In the genomic region with DNA sequence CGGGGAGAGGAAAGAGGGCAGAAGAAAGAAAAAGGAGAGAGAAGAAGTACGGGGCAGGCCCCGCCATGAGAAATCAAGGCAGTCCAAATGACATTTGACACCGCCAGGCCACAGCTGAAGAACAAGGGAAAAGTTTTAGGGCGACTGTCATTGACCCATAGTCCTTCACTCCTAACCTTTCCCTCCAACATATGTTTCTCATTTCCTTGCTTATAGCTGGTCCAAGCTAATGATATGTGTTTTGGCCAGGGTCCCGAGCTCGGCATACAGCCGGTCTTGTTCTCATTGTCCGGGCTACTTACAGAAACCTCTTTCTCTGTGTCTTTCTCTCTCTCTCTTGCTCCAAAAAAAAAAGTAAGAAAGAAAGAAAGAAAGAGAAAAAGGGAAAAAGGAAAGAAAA, we compare ENCODE assay signal across 12 mouse cellular contexts.
DNase-seq lines count a peak whose midpoint lies in the region; ATAC-seq and TF ChIP-seq lines count a peak whose summit lies in the region.
"Had no signal": no experiment of that assay in that cellular context is flagged by ENCODE, and none has a peak within 500 bp of the region (broad histone marks: within the 10 kb centered on the region; RNA-seq: fewer than 3 reads in every experiment).

No protein-coding gene starts in this region.

- no peaks in the 10 kb centered on the region for H3K27me3 ChIP-seq in heart, embryonic 13.5 days (replicated peaks)
- H3K27me3 ChIP-seq in heart, embryonic 10.5 days (ENCODE audit: insufficient read depth, poor library complexity, severe bottlenecking) = no peaks in the 10 kb centered on the region
- H3K27me3 ChIP-seq in lung, embryonic 14.5 days (ENCODE audit: insufficient read depth, low read length) = no peaks in the 10 kb centered on the region
- H3K27me3 ChIP-seq in embryonic facial prominence, embryonic 11.5 days (ENCODE audit: control insufficient read depth, insufficient read depth, low read length) = no peaks in the 10 kb centered on the region
- H3K27me3 ChIP-seq in neural tube, embryonic 13.5 days = peaks cover 37% of the 10 kb centered on the region

- H3K36me3 ChIP-seq in heart, embryonic 13.5 days = no peaks in the 10 kb centered on the region
- no peaks in the 10 kb centered on the region for H3K36me3 ChIP-seq in heart, embryonic 10.5 days
- no peaks in the 10 kb centered on the region for H3K36me3 ChIP-seq in lung, embryonic 14.5 days (ENCODE audit: insufficient read depth)
- H3K36me3 ChIP-seq in embryonic facial prominence, embryonic 11.5 days (replicated peaks; ENCODE audit: control insufficient read depth, insufficient read depth, low read depth, low read length) = no peaks in the 10 kb centered on the region
- no peaks in the 10 kb centered on the region for H3K36me3 ChIP-seq in neural tube, embryonic 13.5 days
- H3K36me3 ChIP-seq: liver, embryonic 12.5 days had no signal

- no peak for ATAC-seq in heart, embryonic 13.5 days (ENCODE audit: extremely low read depth, insufficient number of reproducible peaks, low FRiP score, low TSS enrichment)
- peak; percentile 76 for ATAC-seq in lung, embryonic 14.5 days (ENCODE audit: insufficient read depth)
- peak; percentile 23; the same call in 1 of the 2 replicates for ATAC-seq in embryonic facial prominence, embryonic 11.5 days (replicated peaks; ENCODE audit: insufficient number of reproducible peaks, low FRiP score, low TSS enrichment, low read depth)
- no peak for ATAC-seq in neural tube, embryonic 13.5 days (ENCODE audit: low read depth)
- ATAC-seq: midbrain, embryonic 16.5 days had no signal

- H3K27ac ChIP-seq in heart, embryonic 13.5 days (replicated peaks) = peak overlapping the region; percentile 82
- H3K27ac ChIP-seq in heart, embryonic 10.5 days = no peak overlapping the region
- H3K27ac ChIP-seq in lung, embryonic 14.5 days (ENCODE audit: low read depth) = peak overlapping the region; percentile 94
- peak overlapping the region; percentile 38 for H3K27ac ChIP-seq in embryonic facial prominence, embryonic 11.5 days (replicated peaks; ENCODE audit: low read depth, low read length)
- peak overlapping the region; percentile 54 for H3K27ac ChIP-seq in neural tube, embryonic 13.5 days (replicated peaks)
- H3K27ac ChIP-seq: liver, embryonic 12.5 days had no signal

- 61% methylated on average over 9 of the region's 9 CpGs for WGBS in heart, embryonic 13.5 days
- WGBS in heart, embryonic 10.5 days = 68% methylated on average over 9 of the region's 9 CpGs
- WGBS in lung, embryonic 14.5 days = 26% methylated on average over 9 of the region's 9 CpGs
- 17% methylated on average over 9 of the region's 9 CpGs for WGBS in embryonic facial prominence, embryonic 11.5 days
- 44% methylated on average over 9 of the region's 9 CpGs for WGBS in neural tube, embryonic 13.5 days

- H3K9me3 ChIP-seq in heart, embryonic 13.5 days = no peaks in the 10 kb centered on the region
- no peaks in the 10 kb centered on the region for H3K9me3 ChIP-seq in heart, embryonic 10.5 days
- H3K9me3 ChIP-seq in lung, embryonic 14.5 days (ENCODE audit: low read depth, low read length) = no peaks in the 10 kb centered on the region
- no peaks in the 10 kb centered on the region for H3K9me3 ChIP-seq in embryonic facial prominence, embryonic 11.5 days (replicated peaks; ENCODE audit: control insufficient read depth, low read length)
- H3K9me3 ChIP-seq in neural tube, embryonic 13.5 days = no peaks in the 10 kb centered on the region
- H3K9me3 ChIP-seq: liver, embryonic 12.5 days had no signal

- TF ChIP-seq CTCF in lung, embryonic 14.5 days (IDR thresholded peaks at IDR 0.05; ENCODE audit: low read depth) = no peak

- H3K4me3 ChIP-seq in heart, embryonic 13.5 days = no peak overlapping the region
- no peak overlapping the region for H3K4me3 ChIP-seq in heart, embryonic 10.5 days
- H3K4me3 ChIP-seq in lung, embryonic 14.5 days (ENCODE audit: low read depth, low read length) = no peak overlapping the region
- no peak overlapping the region for H3K4me3 ChIP-seq in embryonic facial prominence, embryonic 11.5 days (ENCODE audit: low read depth, low read length)
- no peak overlapping the region for H3K4me3 ChIP-seq in neural tube, embryonic 13.5 days
- H3K4me3 ChIP-seq: liver, embryonic 12.5 days had no signal

- no peak for DNase-seq in heart, embryonic 10.5 days (ENCODE audit: low spot score)
- DNase-seq in lung, embryonic 14.5 days = peak; percentile 90
- DNase-seq in lung, postnatal 25 days (ENCODE audit: low spot score) = no peak
- DNase-seq in embryonic facial prominence, embryonic 11.5 days (ENCODE audit: low spot score) = peak; percentile 76
- DNase-seq in urinary bladder, postnatal 36 days (ENCODE audit: low spot score in 2 of 2) = no peak
- no peak for DNase-seq in spleen, postnatal 4 days (ENCODE audit: low spot score in 2 of 2)
- DNase-seq: adrenal gland, adult 8-10 months; cerebellum, adult 9-10 months had no signal

- H3K4me2 ChIP-seq in heart, embryonic 13.5 days = no peak overlapping the region
- H3K4me2 ChIP-seq in lung, embryonic 14.5 days = 0 out of 2 replicates have a peak overlapping the region, but pooled peaks have one; percentile 12
- no peak overlapping the region for H3K4me2 ChIP-seq in embryonic facial prominence, embryonic 11.5 days (ENCODE audit: low read depth, low read length)
- H3K4me2 ChIP-seq in neural tube, embryonic 13.5 days = no peak overlapping the region

- H3K4me1 ChIP-seq in heart, embryonic 13.5 days = peaks cover 24% of the 10 kb centered on the region
- peaks cover 15% of the 10 kb centered on the region for H3K4me1 ChIP-seq in heart, embryonic 10.5 days
- H3K4me1 ChIP-seq in lung, embryonic 14.5 days (ENCODE audit: insufficient read depth) = peaks cover 32% of the 10 kb centered on the region
- H3K4me1 ChIP-seq in embryonic facial prominence, embryonic 11.5 days (ENCODE audit: control insufficient read depth, insufficient read depth, low read length) = peaks cover 10% of the 10 kb centered on the region
- H3K4me1 ChIP-seq in neural tube, embryonic 13.5 days (replicated peaks) = peaks cover 24% of the 10 kb centered on the region

- no peak overlapping the region for H3K9ac ChIP-seq in heart, embryonic 13.5 days
- no peak overlapping the region for H3K9ac ChIP-seq in lung, embryonic 14.5 days
- H3K9ac ChIP-seq in embryonic facial prominence, embryonic 11.5 days (replicated peaks; ENCODE audit: low read length) = no peak overlapping the region
- H3K9ac ChIP-seq in neural tube, embryonic 13.5 days = no peak overlapping the region
- H3K9ac ChIP-seq: liver, embryonic 12.5 days had no signal

Comparison
In these comparisons a context has a peak if more than half of its experiments do, and no peak if none do; other contexts are left out.
1. DNase-seq: peak in lung, embryonic 14.5 days (single experiment) and embryonic facial prominence, embryonic 11.5 days (single experiment); none in heart, embryonic 10.5 days (single experiment), lung, postnatal 25 days (single experiment), urinary bladder, postnatal 36 days (0 of 2) and spleen, postnatal 4 days (0 of 2).
2. ATAC-seq: peak in lung, embryonic 14.5 days (single experiment) and embryonic facial prominence, embryonic 11.5 days (single experiment); none in heart, embryonic 13.5 days (single experiment) and neural tube, embryonic 13.5 days (single experiment).